Mouse (Mus musculus) v-Abl transformed pro-B cells (cell line): ENCODE data around the gene Sult1d1.
"Not testable (repeated sequence)": the region's sequence is repeated elsewhere in the genome, so short reads cannot be mapped to it uniquely, and the experiment has no call there.

Experiments used
- in situ Hi-C, 2 experiments: fragments of 400-800 bp; cut with MboI; formaldehyde crosslinking; loops; one replicate each; pipeline ENCODE4 v1.15.1; 2025; ENCODE audit not compliant: unreplicated experiment in 2 of 2

Sult1d1 gene

GRCm38 (mm10) chr5:87568845-87569244, at the start of gene Sult1d1:
Sult1d1 (minus strand) TSS chr5:87569027.
- in situ Hi-C loops: no loop called here

GRCm38 (mm10) chr5:87615128-87615390, 46.2 kb upstream of the Sult1d1 start:
- in situ Hi-C loops: no loop called here

GRCm38 (mm10) chr5:87614364-87615127, 45.7 kb upstream of the Sult1d1 start:
- in situ Hi-C loops: no loop called here

- in situ Hi-C loops: no loop called here
Measured at GRCm38 (mm10) chr5:87601018-87601417, 32.2 kb upstream of the Sult1d1 start.

- in situ Hi-C loops: no loop called here
Measured at GRCm38 (mm10) chr5:87597891-87598290, 29.1 kb upstream of the Sult1d1 start.

- in situ Hi-C loops: no loop called here
Measured at GRCm38 (mm10) chr5:87591494-87591893, 22.7 kb upstream of the Sult1d1 start, which contains the start of gene Sult1e1. Sult1e1 (minus strand) TSS chr5:87591594.

GRCm38 (mm10) chr5:87589916-87590315, 21.1 kb upstream of the Sult1d1 start:
- in situ Hi-C loops: no loop called here

- in situ Hi-C loops: no loop called here
Measured at GRCm38 (mm10) chr5:87580389-87580788, 11.6 kb upstream of the Sult1d1 start.

- in situ Hi-C loops: no loop called here
Measured at GRCm38 (mm10) chr5:87574174-87574573, 5.3 kb upstream of the Sult1d1 start.

GRCm38 (mm10) chr5:87573490-87573889, 4.7 kb upstream of the Sult1d1 start:
- in situ Hi-C loops: no loop called here

GRCm38 (mm10) chr5:87572781-87573180, 4.0 kb upstream of the Sult1d1 start:
- in situ Hi-C loops: no loop called here

GRCm38 (mm10) chr5:87567306-87567705, 1.5 kb downstream of the Sult1d1 start:
- in situ Hi-C loops: no loop called here

GRCm38 (mm10) chr5:87562966-87563365, 5.9 kb downstream of the Sult1d1 start:
- in situ Hi-C loops: no loop called here

- in situ Hi-C loops: no loop called here
Measured at GRCm38 (mm10) chr5:87562526-87562925, 6.3 kb downstream of the Sult1d1 start.

- in situ Hi-C loops: no loop called here
Measured at GRCm38 (mm10) chr5:87560145-87560544, 8.7 kb downstream of the Sult1d1 start.

GRCm38 (mm10) chr5:87550935-87551334, 17.9 kb downstream of the Sult1d1 start:
- in situ Hi-C loops: no loop called here

GRCm38 (mm10) chr5:87538111-87538510, 30.7 kb downstream of the Sult1d1 start, which contains the start of gene Sult1b1:
Sult1b1 (minus strand) TSS chr5:87538195.
- in situ Hi-C loops: no loop called here

GRCm38 (mm10) chr5:87535994-87536644, 32.7 kb downstream of the Sult1d1 start:
- in situ Hi-C loops: no loop called here

- in situ Hi-C loops: no loop called here
Measured at GRCm38 (mm10) chr5:87532288-87532687, 36.5 kb downstream of the Sult1d1 start.

GRCm38 (mm10) chr5:87523561-87523960, 45.3 kb downstream of the Sult1d1 start:
- in situ Hi-C loops: not testable (repeated sequence)

- in situ Hi-C loops: no loop called here
Measured at GRCm38 (mm10) chr5:87505776-87506458, 62.9 kb downstream of the Sult1d1 start.
